In the genomic region with DNA sequence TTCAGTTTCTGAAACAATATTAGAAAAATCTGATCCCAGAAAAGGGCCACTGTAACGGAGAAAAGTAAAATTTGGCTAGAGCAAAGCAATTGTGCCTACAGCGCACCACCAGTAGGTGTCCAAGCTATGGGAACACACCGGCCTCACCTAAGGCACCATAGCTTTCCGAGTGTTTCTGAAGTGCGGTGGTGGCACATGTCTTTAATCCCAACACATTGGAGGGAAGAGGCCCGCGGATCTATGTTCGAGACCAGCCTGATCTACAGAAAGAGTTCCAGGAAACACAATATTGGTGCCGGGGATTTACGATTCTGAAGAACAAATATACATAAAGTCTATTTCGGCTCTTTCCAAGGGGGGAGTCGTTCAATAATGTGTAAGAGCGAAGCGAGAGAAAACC, we compare ENCODE assay signal across 1 mouse cellular context.
TF ChIP-seq lines count a peak whose summit lies in the region.

No protein-coding gene starts in this region.

TF ChIP-seq in CH12.LX, 34 proteins besides CTCF, POLR2A, EP300 and RAD21:
- TF ChIP-seq CHD1 (IDR thresholded peaks at IDR 0.05; ENCODE audit: low read depth, low read length): no peak
- TF ChIP-seq MYC (IDR thresholded peaks at IDR 0.05; ENCODE audit: low read depth, low read length): 0 out of 2 replicates have a peak, but pooled peaks have one; percentile 23
